Mouse (Mus musculus) heart, adult 11 months (tissue): ENCODE measurements around the gene Srf.

Experiments
- DNase-seq: peaks from one replicate; pipeline ENCODE4 v3.0.0; 2022

Srf gene

DNA sequence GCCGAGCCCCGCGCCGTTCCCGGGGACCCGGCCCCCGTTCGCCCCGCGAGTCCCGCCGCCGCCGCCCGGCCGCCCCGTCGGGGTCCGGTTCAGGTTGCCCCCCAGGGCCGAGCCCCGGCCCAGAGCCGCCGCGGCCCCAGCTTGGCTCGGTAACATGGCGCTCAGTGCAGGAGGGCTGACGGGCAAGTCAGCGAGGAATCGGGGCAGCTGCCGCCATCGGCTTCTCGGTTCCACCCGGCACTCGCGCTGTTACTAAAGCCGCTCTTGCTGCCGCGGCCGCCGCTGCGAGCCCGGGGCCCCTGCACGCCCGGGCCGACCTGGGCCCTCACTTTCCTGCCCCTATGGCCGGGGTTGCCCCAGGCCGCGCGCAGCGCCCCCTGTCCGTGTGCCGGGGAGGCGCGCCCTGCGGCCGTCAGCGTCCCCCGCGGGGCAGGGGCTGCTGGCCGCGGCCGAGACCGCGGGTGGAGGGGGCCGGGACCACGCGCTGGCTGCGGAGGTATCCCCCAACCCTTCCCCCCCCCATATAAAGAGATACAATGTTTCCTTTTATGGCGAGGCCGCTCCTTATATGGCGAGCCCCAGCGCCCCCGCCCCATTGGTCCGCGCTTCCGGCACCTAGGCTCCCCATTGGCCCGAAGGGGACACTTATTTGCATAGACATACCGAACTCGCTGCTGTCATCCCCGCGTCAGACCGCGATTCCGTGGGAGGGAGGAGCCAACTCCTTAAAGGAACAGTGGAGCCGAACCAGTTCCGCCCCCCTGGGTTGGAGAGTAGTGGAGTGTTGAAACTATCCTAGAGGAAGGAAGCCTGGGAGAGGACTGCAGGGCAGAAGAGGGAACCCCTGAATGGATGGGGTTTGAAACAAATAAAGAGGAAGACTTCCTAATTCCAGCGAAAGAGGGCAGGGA lies at the start of gene Srf:
Gene Srf, minus strand, starts transcription at position 503 of the 911 bp plus-strand sequence.
- peak; percentile 100 for DNase-seq

DNA sequence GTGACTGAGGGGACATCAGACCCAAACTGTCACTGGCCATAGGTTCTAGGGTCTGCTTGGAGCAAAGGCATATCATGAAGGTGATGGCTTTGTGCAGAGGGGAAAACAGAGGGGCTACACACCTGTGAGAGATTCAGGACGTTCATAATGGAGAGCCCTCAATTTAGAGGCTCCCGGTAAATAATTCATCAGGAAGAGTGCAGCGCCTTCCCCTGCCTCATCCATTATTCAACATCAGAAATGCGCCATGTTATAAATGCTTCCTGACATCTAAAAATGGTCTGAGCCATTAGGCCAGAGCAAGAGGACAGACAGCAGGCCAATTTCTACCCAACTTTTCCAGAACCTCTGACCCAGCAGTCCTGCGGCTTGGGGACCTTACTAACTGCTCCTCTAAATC lies 49.2 kb upstream of the Srf start:
- DNase-seq = no peak

DNA sequence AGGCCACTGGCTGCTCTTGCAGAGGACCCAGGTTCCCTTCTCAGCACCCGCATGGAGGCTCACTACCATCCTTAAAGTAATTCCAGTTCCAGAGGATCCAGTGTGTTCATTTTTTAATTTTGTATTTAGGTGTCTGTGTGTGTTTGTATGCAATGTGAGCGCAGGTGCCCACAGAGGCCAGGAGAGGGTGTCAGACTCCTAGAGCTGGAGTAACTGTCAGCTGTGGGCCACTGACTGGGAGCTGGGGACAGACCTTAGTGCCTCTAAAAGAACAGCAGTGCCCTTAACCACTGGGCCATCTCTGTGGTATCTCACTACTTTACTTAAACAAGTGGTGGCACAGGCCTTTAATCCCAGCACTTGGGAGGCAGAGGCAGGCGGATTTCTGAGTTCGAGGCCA lies 47.3 kb upstream of the Srf start:
- DNase-seq = no peak

DNA sequence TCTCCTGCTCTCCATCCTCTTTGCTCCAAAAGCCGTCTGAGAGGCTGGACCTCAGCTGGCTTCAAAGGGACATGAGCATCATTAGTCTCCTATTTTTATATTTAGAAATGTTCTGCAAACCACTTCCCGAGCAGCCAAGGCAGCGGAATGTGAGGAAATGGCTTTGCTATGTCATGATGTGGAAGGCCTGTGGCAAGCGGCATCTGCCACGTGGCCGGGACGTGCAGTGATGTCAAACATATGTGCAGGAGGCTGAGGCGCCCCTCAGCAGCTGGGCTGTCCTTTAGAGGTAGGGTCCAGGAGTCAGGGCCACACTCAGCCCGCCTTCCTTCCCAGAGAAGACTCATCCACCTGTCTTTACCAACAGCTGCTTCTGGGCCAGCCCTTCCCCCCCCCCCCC lies 46.2 kb upstream of the Srf start:
- no peak for DNase-seq

DNA sequence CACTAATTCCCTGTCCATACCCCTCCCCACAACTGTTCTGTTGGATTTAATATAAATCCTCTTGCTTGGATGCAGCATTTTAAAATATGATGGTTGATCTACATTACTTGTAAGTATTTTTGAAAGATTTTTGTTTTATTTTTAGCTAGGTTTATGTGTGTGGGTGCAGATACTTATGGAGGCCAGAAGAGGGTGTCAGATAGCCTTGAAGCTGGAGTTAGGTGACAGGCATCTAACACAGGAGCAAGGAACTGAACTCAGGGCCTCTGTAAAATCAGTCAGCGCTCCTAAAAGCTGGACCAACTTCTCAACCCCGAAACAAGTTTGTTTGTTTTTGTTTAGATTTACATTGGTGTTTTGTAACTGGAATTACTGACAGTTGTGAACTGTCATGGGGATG lies 44.6 kb upstream of the Srf start:
- DNase-seq = no peak

DNA sequence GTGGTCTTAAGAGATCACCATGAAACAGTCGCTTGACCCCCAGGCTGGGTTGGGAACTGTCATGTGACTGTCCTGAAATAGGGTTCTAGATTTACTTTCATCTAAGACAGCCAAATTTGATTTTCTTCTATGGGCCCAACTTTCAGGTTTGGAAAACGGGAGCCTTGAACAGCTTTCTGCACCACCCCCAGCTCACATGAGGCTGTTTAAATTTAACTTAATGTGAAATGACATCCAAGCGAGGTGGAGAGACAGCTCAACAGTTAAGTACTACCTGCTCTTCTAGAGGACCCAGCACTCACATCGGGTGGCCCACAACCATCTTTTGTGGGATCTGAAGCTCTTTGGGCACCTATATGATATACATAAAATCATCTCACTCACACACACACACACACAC lies 43.0 kb upstream of the Srf start:
- no peak for DNase-seq

DNA sequence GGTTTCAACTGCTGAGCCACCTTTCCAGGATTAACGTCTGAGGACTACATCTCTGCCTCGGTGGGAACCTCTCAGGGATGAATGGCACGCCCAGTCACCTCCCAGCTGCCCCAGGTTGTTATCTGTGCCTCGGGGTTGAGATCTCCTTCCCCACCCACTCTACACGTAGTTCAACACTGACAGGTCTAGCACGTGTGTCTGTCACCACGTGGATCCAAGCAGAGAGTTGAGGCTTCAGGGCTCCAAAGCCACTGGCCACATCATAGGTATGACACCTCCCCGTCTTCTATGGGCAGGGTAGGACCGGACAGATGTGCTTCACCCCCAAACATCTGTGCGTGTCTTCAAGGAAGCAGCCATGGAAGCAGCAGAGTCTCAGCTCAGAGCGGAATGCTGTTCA lies 42.0 kb upstream of the Srf start:
- no peak for DNase-seq

DNA sequence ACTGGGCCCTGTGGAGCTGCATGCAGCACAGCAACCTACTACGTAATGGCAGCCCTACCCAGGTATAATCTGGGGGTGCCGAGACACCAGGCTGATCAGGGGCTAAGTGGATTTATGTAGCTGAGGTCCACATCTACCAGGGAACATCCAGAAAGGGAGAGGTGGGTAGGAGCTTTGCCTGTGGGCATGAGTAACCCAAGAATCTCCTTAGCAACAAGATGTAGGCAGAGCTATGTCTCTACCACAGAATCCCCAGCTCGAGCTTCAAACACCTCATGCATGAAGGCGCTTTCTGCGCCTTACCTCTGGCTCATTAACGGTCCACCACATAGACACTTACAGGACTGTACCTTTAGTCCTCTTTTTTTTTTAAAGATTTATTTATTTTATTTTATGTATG lies 39.4 kb upstream of the Srf start:
- no peak for DNase-seq

DNA sequence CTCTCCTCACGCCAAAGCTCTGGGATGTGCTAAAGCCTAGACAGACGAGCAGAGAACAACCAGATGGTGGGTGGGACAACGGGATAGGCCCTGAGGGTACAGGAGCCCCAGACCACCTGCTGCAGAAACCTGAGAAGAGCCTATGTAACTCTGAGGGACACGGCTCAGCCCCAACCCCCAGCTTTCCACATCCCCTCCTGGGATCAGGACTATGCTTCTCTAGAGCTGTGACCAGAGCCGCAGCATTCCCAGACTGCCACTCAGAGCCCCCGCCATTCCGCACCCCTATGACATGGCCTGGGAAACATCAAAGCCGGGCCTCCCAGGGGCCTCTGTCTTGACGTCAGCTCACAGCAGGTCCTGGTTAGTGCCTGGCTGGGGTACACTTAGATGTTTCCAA lies 38.6 kb upstream of the Srf start:
- no peak for DNase-seq

DNA sequence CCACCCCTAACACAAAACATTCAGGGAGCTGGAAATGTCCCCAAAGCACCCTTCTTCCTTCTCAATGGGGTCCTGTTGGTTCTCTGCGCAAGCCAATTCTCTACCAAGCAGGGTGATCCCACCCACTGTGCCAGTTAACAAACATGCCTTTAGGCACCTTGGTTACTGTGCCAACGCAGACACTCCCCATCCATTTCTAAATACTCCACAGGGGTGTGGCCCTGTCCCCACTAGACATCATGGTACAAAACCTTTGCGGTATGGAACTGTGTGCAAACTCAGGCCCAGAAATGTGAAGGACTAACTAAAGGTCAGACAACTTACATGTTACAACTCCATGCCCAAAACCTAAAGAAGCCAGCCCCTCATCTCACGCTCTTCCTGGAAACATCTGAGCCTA lies 37.1 kb upstream of the Srf start:
- DNase-seq = no peak

DNA sequence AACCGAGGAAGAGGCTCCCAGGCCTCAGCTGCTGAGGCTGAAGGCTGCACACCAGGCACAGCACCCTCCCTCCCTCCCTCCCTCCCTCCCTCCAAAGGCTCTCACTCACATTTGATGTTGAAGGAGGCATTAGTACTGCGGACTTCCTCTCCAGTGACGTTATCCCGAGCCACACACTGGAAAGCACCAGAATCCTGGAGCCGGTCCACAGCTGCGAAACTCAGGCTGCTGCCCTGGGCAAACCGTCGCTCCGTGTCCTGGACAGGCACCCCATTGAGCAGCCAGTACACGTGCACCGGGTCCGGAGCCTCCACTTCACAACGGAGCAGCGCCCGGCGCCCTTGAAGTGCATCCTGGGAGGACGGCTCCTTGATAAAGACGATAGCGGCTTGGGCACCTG lies 35.4 kb upstream of the Srf start:
- DNase-seq = no peak

DNA sequence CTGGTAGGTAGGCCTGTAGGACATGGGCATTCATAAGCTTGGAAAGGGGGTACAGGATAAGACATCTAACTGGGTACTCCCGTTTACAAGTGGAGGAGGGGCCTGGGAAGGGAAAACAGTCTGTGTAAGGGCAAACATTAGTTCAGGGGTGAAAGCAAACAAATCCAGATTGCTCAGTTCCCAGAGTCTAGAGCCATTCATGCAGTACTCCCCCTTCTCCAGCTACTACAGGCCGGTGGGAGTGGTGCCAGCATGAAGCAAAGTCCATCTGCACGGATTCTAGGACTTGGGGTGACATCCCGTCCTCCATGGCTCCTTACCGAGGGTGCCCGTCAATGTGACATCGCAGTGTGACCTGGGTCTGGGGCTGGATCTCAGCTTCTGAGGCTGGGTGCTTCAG lies 34.5 kb upstream of the Srf start:
- no peak for DNase-seq

DNA sequence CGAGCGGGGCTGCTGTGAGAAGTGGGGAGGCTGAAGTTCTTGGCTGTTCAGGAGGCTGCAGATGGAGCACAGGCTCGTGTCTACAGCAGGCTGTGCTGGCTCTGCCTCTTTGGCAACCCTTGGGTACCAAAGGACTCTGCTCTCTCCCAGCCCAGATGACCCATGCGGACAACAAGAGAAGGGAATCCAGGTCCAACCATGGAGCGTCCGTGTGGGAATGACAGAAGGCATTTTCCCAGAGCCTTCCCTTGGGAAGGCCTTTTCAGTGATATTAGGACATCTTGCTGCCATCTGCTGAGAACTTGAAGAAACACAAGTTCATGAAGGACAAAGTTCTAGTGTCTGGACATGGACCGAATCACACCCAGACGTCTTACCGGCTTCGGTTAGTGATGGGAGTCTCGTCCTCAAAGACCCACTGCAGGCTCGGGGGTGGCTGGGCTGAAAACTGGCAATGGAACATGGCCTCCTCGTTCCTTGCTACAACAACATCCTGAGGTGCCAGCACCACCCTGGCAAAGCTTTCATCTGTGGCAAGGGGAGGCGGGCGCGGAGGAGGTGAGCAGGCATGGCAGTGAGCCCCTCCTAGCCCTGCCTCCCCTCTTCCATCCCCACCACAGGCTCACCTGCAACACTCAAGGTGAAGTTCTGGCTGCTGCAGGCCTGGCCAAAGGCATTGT lies 33.8 kb upstream of the Srf start:
- DNase-seq = no peak

DNA sequence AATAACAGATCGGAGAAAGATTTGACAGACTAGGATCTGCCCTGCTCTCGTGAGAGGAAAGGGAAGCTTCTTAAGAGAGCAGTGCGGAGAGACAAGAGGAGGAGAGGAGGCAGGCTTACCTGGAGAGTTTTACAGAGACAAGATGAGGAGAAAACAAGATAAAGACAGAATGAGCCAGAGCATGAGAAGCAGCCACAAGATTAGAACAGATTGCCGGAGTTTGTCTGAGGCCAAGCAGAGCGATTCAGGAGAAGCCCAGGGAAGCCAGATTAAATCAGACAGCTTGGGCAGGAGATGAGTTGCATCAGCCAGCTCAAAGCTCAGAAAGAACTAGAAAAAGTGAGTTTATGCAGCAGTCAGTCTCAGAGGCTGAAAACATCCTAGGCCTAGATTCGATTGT lies 32.9 kb upstream of the Srf start:
- DNase-seq = no peak

DNA sequence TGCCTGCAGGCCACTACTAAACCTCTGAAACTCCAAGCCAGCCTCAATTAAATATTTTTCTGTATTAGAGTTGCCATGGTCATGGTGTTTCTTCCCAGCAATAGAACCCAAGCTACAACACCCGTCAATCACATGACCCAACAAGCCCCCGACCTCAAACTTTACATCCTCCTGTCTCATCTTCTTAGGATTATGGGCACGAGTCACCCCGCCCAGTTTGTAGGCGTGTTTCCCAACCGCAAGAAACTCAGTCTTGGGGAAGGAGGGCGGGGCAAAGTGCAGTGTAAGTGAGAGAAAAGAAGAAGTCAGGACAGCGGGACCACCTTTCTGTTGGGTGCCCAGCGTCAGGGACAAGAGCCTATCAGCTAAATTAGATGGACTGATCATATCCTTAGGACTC lies 32.2 kb upstream of the Srf start:
- no peak for DNase-seq

DNA sequence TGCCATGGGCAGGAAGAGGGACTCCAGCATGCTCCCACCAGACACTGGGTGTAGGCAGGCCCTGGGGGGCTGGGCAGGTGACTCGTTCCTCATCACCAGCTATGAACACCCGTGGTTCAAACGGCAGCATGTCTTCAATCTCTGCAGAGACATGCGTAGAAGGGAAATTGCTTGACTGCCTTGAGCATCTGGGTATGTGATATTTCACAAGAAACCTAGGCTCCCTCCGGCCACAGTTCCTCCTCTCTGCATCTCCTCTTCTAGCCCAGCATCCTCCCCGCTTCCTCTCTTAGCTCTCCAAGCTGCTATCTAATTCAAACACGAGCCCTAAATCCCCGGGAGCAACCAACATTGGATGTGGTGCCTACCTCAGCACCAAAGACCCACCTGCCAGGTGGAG lies 30.4 kb upstream of the Srf start:
- DNase-seq = no peak

DNA sequence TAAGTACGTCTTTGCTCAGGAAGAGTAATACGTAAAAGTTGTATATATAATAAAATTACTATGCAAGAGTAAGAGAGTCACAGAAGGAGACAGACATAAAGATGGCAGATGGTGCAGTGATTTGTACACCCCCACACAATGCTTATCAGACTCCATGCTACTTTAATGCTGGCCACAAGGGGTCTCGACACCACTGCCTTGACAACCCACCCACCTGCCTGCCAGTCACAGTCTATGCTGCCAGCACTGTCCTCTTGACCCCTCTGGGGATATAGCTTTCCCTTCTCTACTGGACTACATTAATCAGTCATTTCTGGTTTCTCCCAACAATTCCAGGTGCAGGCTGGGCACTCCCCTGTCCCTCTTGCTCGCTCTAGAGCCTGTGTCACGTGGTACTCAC lies 22.7 kb upstream of the Srf start:
- DNase-seq = no peak

DNA sequence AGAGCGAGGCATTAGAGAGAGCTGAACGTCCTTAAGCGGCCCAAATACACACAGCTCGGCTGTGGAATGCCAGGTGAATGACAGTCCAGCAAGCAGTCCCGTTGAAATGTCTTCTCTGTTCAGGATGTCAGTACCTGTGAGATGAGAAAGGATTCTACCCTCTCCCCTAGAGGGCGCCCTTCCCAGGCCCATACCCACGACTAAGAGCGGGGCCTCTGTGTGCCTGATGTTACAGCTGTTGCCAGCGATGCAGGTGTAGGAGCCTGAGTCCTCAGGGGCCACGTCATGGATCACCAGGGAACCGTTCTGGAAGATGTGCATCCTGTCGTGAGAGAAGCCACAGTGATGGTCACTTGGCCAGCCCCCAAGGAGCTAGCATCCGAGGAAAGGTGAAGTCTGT lies 20.1 kb upstream of the Srf start:
- no peak for DNase-seq

DNA sequence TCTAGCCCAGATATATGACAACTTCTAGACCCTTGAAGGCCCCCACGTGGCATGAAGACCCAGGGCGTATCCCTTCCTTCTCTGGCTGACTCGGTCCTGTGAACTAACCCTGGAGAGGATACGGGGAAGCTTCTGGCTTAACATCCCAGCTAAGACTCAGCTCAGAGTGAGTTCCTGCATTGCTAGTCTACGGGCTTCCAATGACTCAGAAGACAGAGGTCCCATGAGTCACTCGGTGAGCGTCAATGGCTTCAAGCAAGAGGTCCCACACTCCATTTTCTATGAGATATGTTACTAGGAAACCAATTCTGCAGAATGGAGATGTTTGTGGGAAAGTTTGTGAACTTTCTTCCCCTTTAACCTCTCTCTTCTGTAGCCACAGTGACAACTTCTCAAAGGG lies 18.6 kb upstream of the Srf start:
- DNase-seq = no peak

DNA sequence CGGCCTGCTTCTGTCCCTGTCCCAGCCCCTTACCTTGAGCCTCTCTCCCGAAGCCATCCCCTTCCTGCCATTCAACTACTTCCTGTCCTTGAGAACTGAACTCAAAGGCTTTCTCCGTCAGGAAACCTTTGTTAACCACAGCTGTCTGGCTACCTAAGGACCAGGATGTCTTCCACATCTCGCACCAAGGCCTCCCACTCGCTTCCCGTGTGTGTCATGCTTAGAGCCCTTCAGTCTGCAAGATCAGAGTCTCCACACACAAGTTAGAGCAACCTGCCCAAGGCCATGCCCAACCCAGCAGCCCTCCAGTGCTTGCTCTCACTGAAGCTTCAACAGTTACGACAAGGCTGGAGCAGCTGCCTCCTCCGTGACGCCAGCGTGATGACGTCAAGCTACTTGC lies 15.0 kb upstream of the Srf start:
- no peak for DNase-seq

DNA sequence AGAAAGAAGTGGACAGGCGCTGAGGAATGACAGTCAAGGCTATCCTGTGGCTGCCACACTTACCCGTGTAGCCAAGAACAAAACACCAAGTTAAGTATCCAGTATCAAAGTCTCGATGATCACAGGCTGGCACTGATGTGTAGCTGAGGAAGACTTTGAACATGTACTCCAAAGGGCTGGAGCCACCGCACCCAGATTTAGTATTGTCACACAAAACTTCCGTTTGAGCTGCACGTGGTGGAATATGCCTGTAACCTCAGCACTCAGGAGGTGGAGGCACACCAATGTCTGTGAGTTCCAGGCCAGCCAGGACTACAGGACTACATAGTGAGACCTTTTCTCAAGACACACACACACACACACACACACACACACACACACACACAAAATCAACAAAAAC lies 3.2 kb upstream of the Srf start:
- peak; percentile 74 for DNase-seq

DNA sequence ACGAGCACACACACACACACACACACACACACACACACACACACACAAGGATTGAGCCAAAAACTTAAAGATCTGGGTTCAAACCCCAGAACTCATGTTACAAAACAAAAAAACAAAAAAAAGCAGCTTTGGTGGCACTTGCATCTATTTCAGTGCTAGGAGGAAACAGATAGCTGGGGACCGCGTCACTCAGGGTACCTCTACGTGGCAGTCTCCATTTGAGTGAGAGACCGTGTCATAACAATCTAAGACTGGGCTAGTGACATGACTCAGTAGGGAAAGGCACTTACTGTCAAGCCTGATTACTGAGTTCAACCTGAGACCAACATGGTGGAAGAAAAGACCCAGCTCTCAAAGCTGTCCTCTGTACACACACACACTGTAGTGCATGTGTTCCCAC lies 2.2 kb upstream of the Srf start:
- DNase-seq = no peak

DNA sequence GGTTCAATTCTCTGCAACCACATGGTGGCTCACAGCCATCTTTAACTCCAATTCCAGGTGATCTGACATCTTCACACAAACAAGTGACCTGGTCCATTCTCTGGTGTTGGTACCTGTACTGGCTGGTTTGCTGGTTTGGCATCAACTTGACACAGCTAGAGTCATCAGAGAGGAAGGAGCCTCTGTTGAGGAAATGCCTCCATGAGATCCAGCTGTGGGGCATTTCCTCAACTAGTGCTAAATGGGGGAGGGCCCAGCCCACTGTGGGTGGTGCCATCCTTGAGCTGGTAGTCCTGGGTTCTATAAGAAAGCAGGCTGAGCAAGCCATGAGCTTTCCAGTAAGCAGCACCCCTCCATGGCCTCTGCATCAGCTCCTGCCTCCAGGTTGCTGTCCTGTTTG lies 1.3 kb upstream of the Srf start:
- peak; percentile 94 for DNase-seq

DNA sequence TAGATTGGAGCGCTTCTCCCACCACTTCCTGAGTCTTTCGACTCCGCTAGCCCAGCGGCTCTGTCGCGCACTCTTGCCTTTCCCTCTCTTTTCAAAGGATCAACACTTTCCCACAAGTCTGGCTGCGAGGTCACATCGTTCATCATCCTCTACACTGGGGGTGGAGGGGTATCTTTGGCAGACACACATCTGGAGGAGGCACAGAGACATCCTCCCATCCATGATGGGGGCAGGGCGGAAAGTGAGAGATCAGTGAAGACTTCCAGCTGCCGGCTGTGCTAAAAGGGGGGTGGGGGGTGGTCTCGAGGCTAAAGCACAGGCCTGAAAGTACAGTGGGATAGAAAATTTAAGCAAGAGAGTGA lies 590 bp upstream of the Srf start:
- DNase-seq = no peak
